Mouse (Mus musculus): ENCODE measurements around the gene Tstd2.

Tstd2 gene

DNA sequence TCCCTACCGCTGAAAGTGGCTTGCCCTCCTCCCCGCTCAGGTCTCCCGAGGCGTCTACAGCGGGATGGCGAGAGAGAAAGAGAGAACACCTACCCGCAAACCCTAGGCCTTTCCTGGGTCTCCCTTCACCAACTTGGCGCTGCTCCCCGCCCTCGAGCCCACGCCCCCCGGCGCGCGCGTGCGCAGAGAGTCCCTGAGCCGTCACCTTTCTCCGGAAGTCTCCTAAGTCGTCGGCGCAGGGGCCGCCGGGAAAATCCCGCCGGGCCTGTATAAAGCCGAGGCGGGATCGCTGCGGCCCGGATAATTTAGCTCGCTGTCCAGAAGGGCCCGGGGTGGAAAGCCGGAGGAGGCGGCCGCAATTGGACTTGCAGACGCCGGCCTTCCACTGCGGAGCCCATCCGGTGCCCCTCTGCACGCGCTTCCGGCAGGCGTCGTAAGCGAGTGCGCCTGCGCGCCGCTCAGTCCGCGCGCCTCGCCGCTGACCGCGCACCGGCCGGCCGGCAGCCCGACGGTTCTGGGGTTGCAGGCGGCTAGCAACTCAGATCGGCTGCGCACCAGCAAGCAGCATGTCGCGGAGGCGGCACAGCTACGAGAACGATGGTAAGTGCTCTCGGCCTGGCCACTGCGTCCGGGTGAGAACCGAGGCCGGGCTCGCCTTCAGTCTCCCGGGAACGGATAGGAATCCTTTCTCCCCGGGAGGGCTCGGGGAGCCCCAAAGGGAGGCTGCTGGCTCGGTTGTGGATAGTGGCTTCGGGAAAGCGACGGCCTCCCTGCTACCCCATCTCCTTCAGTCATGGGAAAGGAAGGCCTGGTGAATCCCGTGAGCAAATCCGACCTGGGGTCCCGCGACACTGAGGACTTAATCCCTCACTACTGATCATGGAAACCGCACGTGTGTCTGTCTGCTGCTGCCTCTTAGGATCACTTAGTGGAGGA is at the start of gene Tstd2, which contains the start of gene Ncbp1:
Gene Tstd2 (minus strand): TSS at position 408 of the 936 bp plus-strand sequence.
Gene Ncbp1 (plus strand): TSS at position 327 of the 936 bp plus-strand sequence.
- DNase-seq (ENCODE audit: low read depth) = peak; percentile 91

DNA sequence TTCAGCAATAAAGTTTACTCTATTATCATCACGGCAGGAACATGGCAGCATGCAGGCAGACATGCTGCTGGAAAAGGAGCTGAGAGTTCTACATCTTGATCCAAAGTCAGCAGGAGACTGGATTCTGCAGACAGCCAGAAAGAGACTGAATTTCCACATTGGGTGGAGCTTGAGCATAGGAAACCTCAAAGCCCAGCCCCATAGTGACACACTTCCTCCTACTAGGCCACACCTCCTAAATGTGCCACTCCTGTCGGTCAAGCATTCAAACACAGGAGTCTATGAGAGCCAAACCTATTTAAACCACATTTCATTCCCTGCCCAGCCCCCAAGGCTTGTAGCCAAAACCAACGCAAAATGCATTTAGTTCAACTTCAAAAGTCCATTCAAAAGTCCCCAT is 48.0 kb upstream of the Tstd2 start:
- DNase-seq (ENCODE audit: low read depth) = peak; percentile 71

DNA sequence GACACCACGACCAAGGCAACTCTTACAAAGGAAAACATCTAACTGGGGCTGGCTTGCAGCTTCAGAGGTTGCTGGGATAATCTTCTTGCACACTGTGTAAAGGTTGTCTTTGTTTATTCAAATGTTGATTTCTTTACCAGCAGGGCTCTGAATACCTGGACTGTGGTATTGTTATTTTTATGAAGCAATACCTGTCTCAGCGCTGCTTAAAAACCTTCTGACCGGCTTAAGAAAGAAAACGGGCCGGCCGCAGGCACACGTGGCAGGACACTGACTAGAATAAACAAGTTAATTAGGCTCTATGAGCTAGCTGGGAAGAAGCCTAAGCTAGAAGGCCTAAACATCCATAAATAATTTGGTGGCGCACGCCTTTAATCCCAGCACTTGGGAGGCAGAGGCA is 47.4 kb upstream of the Tstd2 start:
- DNase-seq (ENCODE audit: low read depth) = no peak

DNA sequence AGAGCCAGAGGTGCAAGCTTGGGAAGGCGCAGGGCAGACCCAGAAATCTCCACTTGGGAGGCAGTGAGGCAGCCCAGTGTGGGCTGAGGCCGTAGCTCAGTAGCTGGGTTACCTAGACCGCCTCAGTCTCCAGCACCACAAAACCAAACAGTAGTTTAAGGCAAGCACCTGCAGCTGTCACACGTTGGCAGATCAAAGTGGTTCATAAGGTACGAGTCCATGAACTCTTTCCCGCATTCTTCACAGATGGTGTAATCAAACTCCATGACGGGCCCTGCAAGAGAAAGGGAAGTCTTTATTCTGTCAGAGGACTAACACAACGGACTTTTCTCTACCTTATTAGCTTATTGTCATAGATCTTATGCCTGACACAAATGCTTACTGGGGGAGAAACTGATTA is 46.9 kb upstream of the Tstd2 start:
- no peak for DNase-seq (ENCODE audit: low read depth)

DNA sequence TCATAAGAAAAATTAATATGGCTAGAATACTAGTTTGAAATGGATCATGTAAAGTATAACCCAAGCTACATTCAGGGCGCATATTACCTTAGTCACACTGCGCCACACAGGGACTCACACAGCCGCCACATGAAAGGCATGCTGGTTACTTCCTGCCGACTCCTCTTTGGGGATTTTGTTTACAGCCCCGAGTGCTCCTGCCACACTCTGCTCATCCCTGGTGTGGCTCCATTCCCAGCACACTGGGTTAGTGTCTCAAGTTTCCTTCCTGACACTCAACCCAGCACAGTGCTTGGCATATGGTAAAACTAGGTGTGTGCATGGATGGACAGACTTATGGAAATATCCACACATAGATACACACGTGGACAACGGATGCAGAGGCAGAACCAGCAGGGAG is 43.7 kb upstream of the Tstd2 start:
- no peak for DNase-seq (ENCODE audit: low read depth)

DNA sequence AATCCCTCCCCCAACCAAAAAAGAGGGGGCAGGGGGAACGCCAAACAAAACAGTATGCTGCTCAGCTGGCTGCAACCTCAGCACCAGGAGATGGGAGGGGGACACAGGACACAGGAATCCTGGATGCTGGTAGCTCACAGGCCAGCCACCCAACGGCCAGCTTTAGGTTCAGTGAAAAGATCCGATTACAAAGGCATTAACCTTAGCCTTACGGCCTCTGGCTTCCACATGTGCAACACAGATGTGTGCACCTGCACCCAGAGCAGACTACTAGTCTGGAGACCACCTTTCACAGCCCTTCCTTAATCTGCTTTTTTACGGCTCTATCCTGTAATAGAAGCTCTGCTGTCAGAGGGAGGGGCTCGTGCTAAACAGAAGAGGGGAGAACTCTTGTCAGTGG is 42.7 kb upstream of the Tstd2 start:
- DNase-seq (ENCODE audit: low read depth) = no peak

DNA sequence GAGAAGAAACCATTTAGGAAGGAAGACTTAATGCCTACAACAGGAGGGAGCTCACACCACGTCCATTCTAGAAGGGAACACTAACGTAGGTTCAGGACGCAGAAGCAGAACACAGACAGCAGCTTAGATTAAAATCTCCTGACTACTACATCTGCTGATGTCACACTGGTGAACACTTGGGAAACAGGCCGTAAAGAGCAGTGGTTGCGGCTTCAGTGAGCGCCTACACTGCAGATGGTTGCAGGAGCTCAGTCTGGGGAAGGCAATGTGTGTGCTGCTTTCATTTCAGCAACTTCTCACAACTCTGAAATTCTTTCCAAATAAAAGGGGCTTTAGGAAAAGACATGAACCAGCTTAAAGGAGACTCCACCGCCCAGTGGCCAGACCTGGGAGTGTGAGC is 39.0 kb upstream of the Tstd2 start:
- no peak for DNase-seq (ENCODE audit: low read depth)

DNA sequence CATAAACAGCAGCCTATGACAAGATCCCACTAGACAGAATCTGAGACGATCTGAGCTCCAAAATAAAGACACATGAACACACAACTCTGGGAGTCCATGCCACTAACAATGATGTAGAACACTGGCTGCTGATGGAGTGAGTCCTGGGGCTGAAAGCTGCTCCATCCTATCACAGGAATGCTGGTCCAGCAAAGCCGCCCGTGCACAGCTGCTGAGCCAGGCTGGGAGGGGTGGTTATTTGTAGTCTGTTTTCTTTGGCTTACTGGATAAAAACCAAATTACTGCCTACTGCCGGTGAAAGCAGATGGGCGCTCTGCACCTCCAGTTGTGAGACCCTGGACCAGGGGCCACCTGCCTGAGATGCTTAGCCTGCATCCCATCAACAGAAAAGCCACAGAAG is 38.5 kb upstream of the Tstd2 start:
- no peak for DNase-seq (ENCODE audit: low read depth)

DNA sequence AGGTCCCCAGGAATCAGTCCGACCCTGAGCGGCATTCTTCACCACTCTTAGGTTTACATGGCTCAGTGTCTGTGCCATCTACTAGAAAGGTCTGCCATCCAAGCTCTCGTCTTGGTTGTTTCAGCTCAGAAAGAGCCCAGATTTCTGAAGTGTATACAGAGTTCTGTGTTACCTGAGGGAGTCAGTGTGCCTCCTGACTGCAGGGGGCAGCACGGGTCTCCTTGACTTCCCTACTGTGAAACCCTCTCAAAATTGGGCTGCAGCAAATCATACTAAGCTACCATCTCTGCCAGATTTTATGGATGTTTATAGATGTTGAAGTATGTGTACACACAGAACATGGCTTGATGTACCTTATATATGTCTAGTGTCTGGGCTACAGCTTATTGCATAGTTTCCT is 37.8 kb upstream of the Tstd2 start:
- DNase-seq (ENCODE audit: low read depth) = peak; percentile 22

DNA sequence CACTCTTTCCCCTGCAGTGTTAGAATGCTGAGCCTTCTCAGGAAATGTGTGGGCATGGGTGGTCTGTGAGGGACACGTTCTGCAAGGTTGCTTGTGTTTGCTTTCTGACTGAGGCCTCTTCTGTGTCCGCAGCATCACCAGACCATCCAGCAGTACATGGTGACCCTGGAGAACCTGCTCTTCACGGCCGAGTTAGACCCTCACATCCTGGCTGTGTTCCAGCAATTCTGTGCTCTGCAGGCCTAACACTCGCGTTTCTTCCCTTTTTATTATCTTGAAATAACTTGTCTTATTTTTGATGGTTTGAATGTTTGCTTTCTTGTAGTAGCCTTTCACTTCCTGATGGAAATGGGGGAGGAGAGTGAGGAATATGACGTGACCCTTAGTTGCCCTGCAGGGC is 33.3 kb upstream of the Tstd2 start:
- no peak for DNase-seq (ENCODE audit: low read depth)

DNA sequence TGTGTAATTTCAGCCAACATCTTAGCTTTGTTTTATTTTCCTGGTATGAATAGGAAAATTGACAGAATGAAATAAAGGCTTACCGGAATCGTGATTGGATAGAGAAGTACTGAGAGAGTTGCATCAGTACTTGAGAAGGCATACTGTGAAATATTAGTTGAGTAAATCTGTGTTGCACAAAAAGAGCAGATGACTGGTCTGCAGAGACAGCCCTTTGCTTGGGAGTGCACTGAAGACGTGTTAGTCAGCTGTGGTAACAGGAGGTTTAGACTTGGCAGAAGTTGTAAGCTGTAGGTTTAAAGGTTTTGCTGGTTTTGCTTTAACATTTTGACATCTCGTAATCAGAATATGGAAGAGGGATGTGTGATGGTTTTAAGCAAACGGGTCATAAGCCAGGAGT is 27.3 kb upstream of the Tstd2 start:
- DNase-seq (ENCODE audit: low read depth) = peak; percentile 36

DNA sequence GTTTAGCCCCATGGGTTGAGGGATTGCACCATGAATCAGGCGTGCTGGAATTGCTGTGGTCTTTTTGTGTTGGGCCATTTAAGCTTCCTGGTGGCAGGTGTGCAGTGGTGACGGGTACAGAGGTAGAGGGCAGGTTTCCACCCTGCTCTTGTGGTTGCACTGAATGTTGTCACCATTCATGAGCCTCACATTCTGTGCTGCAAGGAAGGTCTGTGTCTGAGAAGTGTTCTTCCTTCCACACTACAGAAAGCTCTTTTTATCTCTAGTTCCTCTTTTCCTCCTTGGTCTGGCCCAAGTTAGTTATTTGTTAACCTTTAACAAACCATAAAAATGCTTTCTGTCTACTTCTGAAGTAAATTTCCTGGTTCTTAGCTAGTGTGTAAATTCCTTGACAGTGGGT is 25.5 kb upstream of the Tstd2 start:
- peak; percentile 38 for DNase-seq (ENCODE audit: low read depth)

DNA sequence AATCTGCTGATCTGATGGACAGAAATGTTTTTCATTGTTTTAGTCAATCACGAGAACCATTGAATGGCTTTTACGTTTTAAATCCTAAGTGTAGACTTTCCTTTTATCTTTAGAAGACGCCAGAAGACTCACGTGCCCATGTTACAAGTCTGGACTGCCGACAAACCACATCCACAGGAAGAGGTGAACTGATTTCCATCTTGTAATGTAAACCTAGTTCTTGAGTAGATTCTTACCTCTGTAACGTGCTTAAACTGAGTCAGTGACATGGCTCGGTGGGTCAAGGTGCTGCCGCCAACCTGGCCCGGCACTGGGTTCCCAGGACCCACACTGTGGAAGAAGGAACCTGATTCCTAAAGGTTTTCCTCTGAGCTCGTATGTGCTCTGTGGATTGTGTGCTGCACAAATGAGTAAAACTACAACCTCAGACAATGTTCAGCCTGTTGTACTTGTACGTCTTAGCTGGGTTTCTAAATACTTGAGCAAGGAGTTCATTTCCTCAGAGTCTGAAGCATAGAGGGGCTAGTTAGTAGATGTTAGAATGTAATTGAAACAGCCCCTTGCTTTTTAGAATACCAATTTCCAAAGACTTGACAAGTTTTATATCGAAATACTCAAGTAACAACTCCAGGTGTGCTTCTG is 13.5 kb upstream of the Tstd2 start:
- DNase-seq (ENCODE audit: low read depth) = no peak

DNA sequence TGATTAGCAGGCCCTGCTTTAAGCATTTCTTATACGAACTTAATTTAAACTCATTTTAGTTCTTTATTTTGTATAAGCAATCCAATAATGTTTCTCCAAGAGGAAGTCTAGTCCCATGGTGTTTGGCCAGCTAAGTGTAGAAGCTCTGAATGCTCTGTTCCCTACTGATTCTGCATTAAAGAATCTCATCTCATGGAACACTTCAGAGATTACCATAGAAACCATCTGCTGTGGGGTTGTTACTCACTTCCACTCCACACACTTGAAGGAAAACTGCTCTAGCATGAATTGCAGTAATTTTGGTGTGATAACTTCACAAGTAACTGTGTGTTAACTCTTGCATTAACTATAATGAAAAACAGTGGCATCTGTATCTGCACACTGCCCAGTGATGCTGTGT is 8.4 kb upstream of the Tstd2 start:
- no peak for DNase-seq (ENCODE audit: low read depth)

DNA sequence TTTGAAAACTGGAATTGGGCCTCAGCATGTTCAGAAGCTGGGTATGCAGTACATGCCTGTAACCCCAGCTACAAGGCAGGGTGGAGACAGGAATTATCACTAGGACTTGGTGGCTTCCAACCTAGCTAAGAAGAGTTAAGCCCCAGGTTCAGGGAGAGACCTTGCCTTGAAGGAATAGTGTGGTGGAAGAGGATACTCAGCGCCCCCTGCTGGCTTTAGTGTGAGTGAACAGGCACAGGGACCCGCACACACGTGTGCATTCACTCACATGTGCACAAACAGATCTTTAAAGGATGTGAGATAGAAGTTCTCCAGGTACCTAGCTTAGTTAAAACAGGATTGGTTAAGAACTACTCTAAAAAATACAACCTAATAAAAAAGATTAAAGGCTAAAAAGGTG is 5.8 kb upstream of the Tstd2 start:
- DNase-seq (ENCODE audit: low read depth) = peak; percentile 48

DNA sequence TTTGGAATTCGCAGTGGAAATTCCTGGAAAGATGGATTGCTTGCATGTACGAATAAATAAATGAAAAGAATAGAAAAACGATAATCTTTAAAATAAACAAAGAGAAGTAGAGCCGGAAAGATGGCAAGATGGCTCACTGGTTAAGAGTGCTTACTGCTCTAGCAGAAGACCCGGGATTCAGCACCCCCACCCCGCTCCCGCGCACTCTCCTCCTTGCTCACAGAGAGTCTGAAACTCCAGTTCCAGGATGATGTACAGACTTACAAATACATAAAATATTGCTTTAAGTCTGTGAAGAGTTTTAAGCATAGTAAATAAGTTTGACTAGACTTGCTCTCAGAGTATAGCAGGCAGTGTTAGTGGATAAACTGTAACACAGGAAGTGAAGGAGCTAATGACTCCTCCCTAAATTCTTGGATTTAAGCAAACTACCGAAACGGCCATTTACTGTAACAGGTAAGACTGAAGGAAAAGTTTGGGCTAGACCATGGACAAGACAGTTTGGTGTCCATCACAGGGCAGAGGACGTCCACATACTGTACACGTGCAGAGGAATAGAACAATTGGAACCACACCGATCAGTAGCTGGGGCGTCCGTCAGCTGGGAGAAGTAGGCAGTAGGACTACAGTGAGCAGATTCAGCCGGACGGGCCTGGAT is 736 bp downstream of the Tstd2 start:
- peak; percentile 67 for DNase-seq (ENCODE audit: low read depth)

DNA sequence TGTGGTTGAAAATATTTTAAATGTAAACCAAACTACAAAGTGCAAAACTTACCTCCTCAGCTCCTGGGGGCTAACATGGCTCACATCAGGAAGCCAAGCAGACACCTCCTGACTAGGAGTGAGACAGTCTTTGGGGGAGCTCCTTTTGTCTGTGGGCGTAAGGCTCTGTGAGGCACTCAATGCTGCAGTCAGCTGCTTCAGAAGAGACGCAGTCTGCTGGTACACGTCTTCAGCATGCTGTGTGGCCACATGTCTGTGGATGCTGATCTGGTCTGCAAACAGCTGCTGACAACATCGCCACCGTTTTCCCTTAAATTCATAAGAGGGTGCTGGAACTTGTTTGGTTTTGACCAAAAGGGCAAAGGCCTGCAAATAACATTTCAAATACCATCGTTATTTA is 6.7 kb downstream of the Tstd2 start:
- no peak for DNase-seq (ENCODE audit: low read depth)

DNA sequence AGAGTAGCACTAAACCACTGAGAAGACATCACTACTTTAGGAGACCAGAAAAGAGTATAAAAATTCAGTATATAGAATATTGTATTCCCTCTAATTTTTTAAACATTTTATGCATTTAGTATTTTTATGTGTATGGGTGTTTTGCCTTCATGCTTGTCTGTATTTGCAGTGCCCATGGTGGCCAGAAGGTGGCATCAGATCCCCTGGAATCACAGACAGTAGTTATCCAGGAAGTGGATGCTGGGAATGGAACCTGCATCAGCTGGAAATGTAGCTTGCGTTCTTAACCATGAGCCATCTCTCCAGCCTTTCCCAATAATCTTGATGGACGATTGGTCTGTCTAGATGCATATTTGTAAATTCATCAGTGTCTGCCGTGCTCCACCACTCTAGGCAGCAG is 8.3 kb downstream of the Tstd2 start:
- peak; percentile 62 for DNase-seq (ENCODE audit: low read depth)

DNA sequence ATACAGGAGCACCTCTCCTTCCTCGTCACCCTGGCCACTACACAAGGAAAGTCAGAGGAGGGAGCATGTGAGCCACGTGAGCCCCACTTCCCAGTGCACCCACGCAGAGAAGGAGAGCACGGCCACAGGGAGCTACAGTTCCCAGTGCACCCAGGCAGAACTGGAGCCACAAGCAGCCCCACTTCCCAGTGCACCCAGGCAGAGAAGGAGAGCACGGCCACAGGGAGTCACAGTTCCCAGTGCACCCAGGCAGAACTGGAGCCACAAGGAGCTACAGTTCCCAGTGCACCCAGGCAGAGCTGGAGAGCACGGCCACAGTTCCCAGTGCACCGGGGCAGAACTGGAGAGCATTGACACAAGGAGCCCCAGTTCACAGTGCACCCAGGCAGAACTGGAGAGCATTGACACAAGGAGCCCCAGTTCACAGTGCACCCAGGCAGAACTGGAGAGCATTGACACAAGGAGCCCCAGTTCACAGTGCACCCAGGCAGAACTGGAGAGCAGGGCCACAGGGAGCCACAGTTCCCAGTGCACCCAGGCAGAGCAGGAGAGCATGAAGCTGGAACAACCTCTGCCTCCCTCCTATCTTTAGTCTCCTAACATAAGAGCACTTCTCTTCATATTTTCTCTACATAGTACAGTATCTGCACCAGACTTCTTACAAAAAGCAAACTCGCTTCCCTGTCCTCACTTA is 9.0 kb downstream of the Tstd2 start:
- no peak for DNase-seq (ENCODE audit: low read depth)

DNA sequence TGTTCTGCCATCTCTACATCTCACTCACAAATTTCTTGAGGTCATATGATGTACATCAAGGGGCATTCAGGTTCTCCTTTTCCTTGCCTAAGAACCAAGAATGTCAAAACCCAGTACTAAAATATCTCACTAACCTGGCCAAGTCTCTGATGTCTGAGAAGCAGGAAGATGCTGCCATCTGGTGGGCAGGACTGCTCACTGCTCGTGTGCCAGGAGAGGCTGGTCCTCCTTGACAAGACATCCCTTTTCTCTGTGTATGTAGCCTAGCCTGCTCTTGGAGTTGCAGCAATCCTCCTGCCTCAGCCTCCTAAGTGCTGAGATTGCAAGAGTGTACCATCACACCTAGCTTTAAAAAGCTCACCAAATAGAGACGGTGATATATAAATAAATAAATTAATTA is 12.0 kb downstream of the Tstd2 start:
- peak; percentile 78 for DNase-seq (ENCODE audit: low read depth)

DNA sequence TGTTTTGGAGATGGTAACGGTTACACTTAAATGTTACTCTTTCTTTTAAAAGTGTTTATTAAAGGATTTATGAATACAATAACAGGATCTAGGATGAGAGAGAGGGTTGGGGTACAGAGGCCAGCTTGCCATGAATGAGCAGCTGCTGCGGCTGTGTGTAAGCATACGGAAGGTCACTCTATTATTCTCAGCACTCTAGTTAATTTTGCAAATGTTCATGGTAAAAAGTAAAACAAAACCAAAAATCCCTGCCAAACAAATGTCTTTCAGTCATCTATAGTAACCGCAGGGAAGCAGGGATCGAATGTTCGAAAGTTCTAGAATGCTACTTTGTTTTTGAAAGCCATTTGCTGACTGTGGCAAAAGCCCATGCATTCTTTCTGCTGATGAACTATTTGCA is 15.1 kb downstream of the Tstd2 start:
- DNase-seq (ENCODE audit: low read depth) = no peak

DNA sequence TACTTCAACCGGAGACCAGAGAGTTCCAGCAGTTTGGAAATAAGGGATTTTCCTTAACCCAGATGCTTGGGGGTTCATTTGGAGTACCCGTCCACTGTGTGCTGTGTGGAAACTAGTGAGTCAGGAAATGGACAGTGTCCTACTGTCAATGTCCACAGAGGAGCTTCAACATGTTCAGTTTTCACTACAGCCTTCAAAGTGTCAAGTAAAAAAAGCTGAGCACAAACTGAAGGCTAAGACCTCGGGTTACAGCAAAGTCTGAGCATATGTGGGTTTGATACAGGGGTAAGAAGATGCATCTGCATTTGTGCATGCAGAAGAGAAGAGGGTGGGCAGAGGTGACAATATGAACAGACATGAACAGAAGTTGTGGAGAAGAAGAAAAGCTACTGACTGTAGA is 17.7 kb downstream of the Tstd2 start:
- DNase-seq (ENCODE audit: low read depth) = no peak
